Mouse (Mus musculus) hindbrain, postnatal 0 days (tissue): Measurements from ENCODE around the gene Ppp1r7. TPM values are rescaled to one million over a fixed set of nuclear protein-coding genes. Genes with fewer than 3 reads are reported as not detected.
A peak's percentile ranks its signal among the peaks of the same experiment; 100 is the strongest.

Source experiments
- ATAC-seq: fragments of 200-750 bp; cut with Nextera tagmentation; 2 replicates; pipeline ENCODE4 v1.8.0; 2017; ENCODE audit warnings: mild to moderate bottlenecking, moderate TSS enrichment, moderate library complexity
- DNase-seq: peaks from one replicate; pipeline ENCODE4 v3.0.0-alpha.2; 2015; ENCODE audit warnings: low spot score
- H3K27ac ChIP-seq: fragments of 300-500 bp; sonication (generic); 2 replicates; pipeline ENCODE4 v1.5.1; 2014; ENCODE audit warnings: mild to moderate bottlenecking
- H3K27me3 ChIP-seq: fragments of 300-500 bp; sonication (generic); 2 replicates; pipeline ENCODE4 v1.6.1; 2014; ENCODE audit warnings: low read length, mixed read lengths; ENCODE audit not compliant: insufficient read depth
- H3K36me3 ChIP-seq: fragments of 300-500 bp; sonication (generic); 2 replicates; pipeline ENCODE4 v1.6.1; 2014; ENCODE audit warnings: low read length, mixed read lengths; ENCODE audit not compliant: insufficient read depth
- H3K4me1 ChIP-seq: fragments of 300-500 bp; sonication (generic); 2 replicates; pipeline ENCODE4 v1.6.1; 2014; ENCODE audit warnings: antibody characterized with exemption, low read length, mixed read lengths; ENCODE audit not compliant: insufficient read depth
- H3K4me2 ChIP-seq: fragments of 300-500 bp; sonication (generic); 2 replicates; pipeline ENCODE4 v1.6.1; 2014; ENCODE audit warnings: low read depth, mild to moderate bottlenecking, low read length, moderate library complexity, mixed read lengths
- H3K4me3 ChIP-seq: fragments of 300-500 bp; sonication (generic); 2 replicates; pipeline ENCODE4 v1.5.1; 2014; ENCODE audit warnings: low read length
- H3K9ac ChIP-seq: fragments of 300-500 bp; sonication (generic); replicated peaks from 2 replicates; pipeline ENCODE4 v1.6.1; 2014; ENCODE audit warnings: mild to moderate bottlenecking, low read length, moderate library complexity, mixed read lengths
- H3K9me3 ChIP-seq: fragments of 300-500 bp; sonication (generic); 2 replicates; pipeline ENCODE4 v1.6.1; 2016; ENCODE audit warnings: low read length, mixed read lengths
- CTCF ChIP-seq: IDR thresholded peaks from 2 replicates; pipeline ENCODE4 v1.5.1; 2016; ENCODE audit warnings: antibody characterized with exemption, control low read depth, low read depth
- WGBS: fragments of 180-500 bp; shearing (Covaris S2); extraction: QIAGEN DNeasy Blood & Tissue Kit; methylation state at CpG from one replicate; pipeline ENCODE4 v1.1.7; 2014; 5-methylcytosine and 5-hydroxymethylcytosine counted together
- polyA plus RNA-seq: library from polyadenylated mRNA; unstranded; fragments of >200 nt; fragmentation: Nextera tagmentation; extraction: Ambion mirVana; gene quantifications from 2 replicates; pipeline ENCODE4 v1.2.1, GENCODE M21; 2015
- total RNA-seq: library from RNA; depleted of rRNA; stranded (reverse); fragments of >200 nt; gene quantifications from 2 replicates; pipeline ENCODE4 v1.2.3, GENCODE M21; 2014

Gene Ppp1r7
- total and polyA plus RNA-seq, 2 experiments from 2014 or later = 10.2 to 62.2 TPM

DNA sequence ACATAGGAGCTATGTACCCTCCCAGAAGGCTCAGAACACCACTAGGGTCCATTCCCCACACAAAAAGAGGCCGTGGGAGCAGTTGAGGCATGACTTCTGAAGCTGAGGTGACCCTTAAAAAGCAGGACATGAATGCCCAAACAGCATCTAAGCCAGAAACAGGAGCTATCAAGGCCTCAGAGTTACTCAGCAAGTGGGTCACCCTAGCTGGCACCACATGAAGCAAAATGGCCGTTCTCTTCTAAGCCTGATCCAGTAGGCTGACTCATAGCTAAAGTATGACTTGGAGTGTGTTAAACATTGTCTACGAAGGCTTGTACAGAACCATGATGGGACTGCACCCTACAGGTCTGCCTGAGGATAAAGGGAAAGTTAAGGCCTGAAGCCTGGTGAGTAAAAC is 16.2 kb upstream of the Ppp1r7 start:
- H3K36me3 ChIP-seq = peaks cover 34% of the 10 kb centered on the region
- H3K9me3 ChIP-seq = no peaks in the 10 kb centered on the region
- ATAC-seq (no peak), DNase-seq (no peak)
- no peak overlapping the region for H3K4me2 ChIP-seq
- WGBS = 85% methylated on average over 3 of the region's 3 CpGs
- no peaks in the 10 kb centered on the region for H3K27me3 ChIP-seq
- no peak for TF ChIP-seq CTCF
- H3K4me3 ChIP-seq = no peak overlapping the region
- no peak overlapping the region for H3K9ac ChIP-seq
- no peaks in the 10 kb centered on the region for H3K4me1 ChIP-seq
- H3K27ac ChIP-seq = no peak overlapping the region

DNA sequence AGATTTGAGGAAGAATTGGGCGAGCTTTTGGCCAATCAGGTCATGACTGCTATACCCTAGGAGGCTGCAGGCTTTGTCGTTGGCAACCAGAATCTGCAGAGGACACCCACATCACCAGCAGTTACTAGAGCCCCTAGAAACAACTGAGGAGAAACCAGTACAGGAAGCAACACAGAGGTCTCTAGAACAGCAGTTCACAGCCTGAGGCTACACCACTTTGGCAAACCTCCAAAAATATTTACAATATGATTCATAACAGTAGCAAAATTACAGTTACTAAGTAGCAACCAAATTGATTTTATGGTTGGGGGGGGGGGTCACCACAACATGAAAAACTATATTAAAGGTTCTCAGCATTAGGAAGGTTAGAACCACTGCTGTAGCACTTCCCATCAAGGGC is 8.0 kb upstream of the Ppp1r7 start:
- ATAC-seq (no peak), DNase-seq (no peak)
- Histone ChIP-seq H3K9ac (no peak overlapping the region), H3K9me3 (no peaks in the 10 kb centered on the region), H3K27ac (no peak overlapping the region), H3K27me3 (no peaks in the 10 kb centered on the region), H3K4me3 (no peak overlapping the region), H3K4me1 (no peaks in the 10 kb centered on the region), H3K36me3 (peaks cover 5% of the 10 kb centered on the region; the same call in 1 of the 2 replicates), H3K4me2 (no peak overlapping the region)
- TF ChIP-seq CTCF = no peak
- 78% methylated on average over 2 of the region's 2 CpGs for WGBS

DNA sequence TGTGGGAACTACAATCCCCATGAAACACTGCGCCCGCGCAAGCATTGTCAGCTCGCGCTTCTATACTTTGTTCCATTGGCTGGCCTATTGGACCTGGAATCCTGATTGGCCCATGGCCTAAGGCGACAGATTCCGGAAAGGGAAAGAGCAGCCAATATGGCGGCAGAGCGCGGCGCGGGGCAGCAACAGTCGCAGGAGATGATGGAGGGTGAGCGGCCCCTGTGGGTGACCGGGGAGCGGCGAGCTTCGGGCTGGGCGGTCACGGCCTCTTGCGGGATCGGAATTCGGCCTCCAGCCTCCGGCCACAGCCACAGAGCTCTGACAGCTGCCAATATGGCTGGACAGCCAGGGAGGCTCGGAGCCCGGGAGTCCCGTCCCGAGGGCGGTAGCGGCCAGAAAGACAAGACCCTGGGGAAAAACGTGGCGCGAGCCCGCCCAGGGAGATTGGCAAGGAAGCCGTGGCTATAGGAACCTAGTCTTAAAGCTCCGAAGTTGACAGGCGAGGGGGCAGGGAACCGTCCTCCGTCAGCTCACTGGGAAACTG is 922 bp downstream of the Ppp1r7 start:
- Histone ChIP-seq H3K9me3 (no peaks in the 10 kb centered on the region), H3K4me3 (peak overlapping the region; percentile 66), H3K27me3 (no peaks in the 10 kb centered on the region), H3K4me1 (peaks cover 8% of the 10 kb centered on the region), H3K4me2 (peak overlapping the region; percentile 64), H3K36me3 (no peaks in the 10 kb centered on the region), H3K9ac (peak overlapping the region; percentile 79), H3K27ac (peak overlapping the region; percentile 75; the same call in 1 of the 2 replicates)
- WGBS = under 1% methylated on average over 39 of the region's 39 CpGs
- ATAC-seq (peak; percentile 96), DNase-seq (peak; percentile 99)
- TF ChIP-seq CTCF = peak; percentile 64

DNA sequence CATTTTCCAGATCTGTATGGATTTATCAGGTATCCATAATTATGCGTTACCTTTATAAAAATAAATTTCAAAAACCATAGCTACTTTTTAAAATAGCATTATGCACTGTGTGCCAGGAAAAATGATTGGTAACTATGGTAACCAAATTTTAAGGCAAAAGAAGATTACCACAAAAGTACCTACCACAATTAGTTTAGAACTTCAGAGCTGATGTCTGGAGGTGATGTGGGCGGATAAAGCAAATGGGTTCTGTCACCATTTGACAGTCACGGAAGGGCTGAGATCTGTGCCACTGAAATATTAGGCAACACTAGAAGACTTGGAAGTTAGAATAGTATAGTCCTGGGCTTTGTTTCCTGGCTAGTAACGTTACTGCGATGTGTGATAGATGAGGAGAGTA is 4.5 kb downstream of the Ppp1r7 start:
- Histone ChIP-seq H3K36me3 (peaks cover 22% of the 10 kb centered on the region; the same call in 1 of the 2 replicates), H3K4me3 (no peak overlapping the region), H3K4me2 (no peak overlapping the region), H3K9me3 (no peaks in the 10 kb centered on the region), H3K9ac (no peak overlapping the region), H3K27me3 (no peaks in the 10 kb centered on the region), H3K4me1 (peaks cover 8% of the 10 kb centered on the region), H3K27ac (no peak overlapping the region)
- no peak for TF ChIP-seq CTCF
- DNase-seq (no peak), ATAC-seq (no peak)
- 91% methylated on average over 5 of the region's 5 CpGs for WGBS

DNA sequence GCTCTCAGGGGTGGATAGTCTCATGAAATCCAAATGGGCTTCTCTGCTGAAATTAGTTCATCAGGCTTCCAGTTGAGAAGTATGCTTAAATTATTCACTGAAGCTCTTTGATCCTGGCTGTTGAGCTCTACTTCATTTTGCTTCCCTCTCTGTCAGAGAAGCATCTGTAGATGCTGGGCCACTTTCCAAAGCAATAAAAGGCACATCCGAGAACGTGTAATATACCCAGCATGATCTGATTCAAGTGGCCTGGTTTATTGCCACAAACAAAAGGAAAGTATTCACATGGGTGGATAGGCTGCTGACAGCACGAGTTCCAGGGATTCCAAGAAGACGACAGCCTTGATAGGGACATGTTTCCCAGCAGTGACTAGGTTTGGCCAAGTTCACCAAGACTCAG is 7.0 kb downstream of the Ppp1r7 start:
- Histone ChIP-seq H3K4me3 (no peak overlapping the region), H3K27ac (no peak overlapping the region), H3K9me3 (no peaks in the 10 kb centered on the region), H3K36me3 (peaks cover 45% of the 10 kb centered on the region; the same call in 1 of the 2 replicates), H3K9ac (no peak overlapping the region), H3K4me1 (no peaks in the 10 kb centered on the region), H3K27me3 (no peaks in the 10 kb centered on the region), H3K4me2 (no peak overlapping the region)
- ATAC-seq = no peak
- DNase-seq = no peak
- no peak for TF ChIP-seq CTCF
- WGBS = 49% methylated on average over 4 of the region's 4 CpGs

DNA sequence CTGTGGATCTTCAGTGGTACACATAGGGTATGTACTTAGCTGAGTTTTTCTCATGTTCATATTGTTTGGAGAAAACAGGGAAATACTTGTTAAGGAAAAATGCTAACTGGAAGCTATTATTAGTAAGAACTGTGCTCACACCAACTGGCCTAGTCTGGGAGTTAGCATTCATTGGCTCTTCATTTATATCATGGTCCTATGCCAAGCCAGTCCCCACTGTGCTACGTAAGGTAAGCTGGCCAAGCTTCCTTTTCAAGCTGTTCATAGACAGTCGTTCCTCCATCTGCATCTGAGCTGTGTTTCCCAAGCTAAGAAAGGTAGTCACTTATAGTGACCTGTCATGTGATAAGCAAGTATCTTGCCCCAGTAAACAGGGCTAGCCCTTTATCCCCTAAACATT is 10.1 kb downstream of the Ppp1r7 start:
- H3K27me3 ChIP-seq = no peaks in the 10 kb centered on the region
- no peak overlapping the region for H3K4me3 ChIP-seq
- no peak for TF ChIP-seq CTCF
- no peak overlapping the region for H3K9ac ChIP-seq
- DNase-seq (no peak), ATAC-seq (no peak)
- no peak overlapping the region for H3K27ac ChIP-seq
- no peaks in the 10 kb centered on the region for H3K4me1 ChIP-seq
- no peak overlapping the region for H3K4me2 ChIP-seq
- peaks cover 59% of the 10 kb centered on the region; the same call in 1 of the 2 replicates for H3K36me3 ChIP-seq
- H3K9me3 ChIP-seq = no peaks in the 10 kb centered on the region
- WGBS = 76% methylated on average over 2 of the region's 2 CpGs

DNA sequence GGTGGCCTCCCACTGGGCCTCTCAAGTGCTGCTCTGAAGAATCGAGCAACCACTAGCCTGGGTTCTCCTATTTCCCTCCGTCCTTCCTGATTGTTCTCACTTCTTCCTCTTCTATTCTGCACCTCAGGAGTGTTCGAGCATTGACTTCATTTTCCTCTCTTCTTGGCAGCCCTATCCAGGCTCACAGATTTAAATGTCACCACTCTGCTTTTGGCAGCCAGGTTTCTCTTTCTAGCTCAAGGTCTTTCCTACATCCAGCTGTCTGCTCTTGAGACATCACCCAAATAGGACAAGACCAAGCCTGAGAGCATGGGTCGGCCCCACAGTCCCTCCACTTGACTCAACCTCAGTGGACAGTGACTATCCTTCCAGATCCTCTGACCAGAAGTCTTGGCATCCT is 20.0 kb downstream of the Ppp1r7 start:
- DNase-seq (no peak), ATAC-seq (no peak)
- no peaks in the 10 kb centered on the region for H3K9me3 ChIP-seq
- H3K9ac ChIP-seq = no peak overlapping the region
- no peaks in the 10 kb centered on the region for H3K4me1 ChIP-seq
- no peak overlapping the region for H3K4me2 ChIP-seq
- peaks cover 45% of the 10 kb centered on the region; the same call in 1 of the 2 replicates for H3K36me3 ChIP-seq
- no peak for TF ChIP-seq CTCF
- no peaks in the 10 kb centered on the region for H3K27me3 ChIP-seq
- H3K4me3 ChIP-seq = no peak overlapping the region
- 88% methylated on average over 4 of the region's 4 CpGs for WGBS
- no peak overlapping the region for H3K27ac ChIP-seq
